Mouse (Mus musculus) heart, embryonic 11.5 days (tissue): ENCODE measurements at regions not wholly inside any gene's neighbourhood (a gene's known extent, or its start where the extent isn't known, plus 50 kb on each side); places are given as distances from the start of the nearest gene placed in this dataset. TPM values are rescaled to one million over a fixed set of nuclear protein-coding genes. Genes with fewer than 3 reads are reported as not detected.

Experiments
- microRNA-seq: library from miRNA; unstranded; fragments of <30 nt; microRNA quantifications from one replicate; pipeline ENCODE4, GENCODE M21; 2016; ENCODE audit warnings: borderline number of aligned reads

Small RNA genes in the stretch of these regions (microRNA-seq; reads per million reads assigned to microRNA genes)
- gene Gm22030 = not detected
